Mouse (Mus musculus) urinary bladder, adult 2 months (tissue): ENCODE results near the gene Sema3f. TPM values are rescaled to one million over a fixed set of nuclear protein-coding genes. Genes with fewer than 3 reads are reported as not detected.

Experiments
- DNase-seq: peaks from one replicate; pipeline ENCODE4 v3.0.0; 2022; ENCODE audit warnings: low spot score
- polyA plus RNA-seq: library from polyadenylated mRNA; depleted of rRNA; stranded (reverse); fragments of >200 nt; gene quantifications from 2 replicates; pipeline ENCODE4 v1.2.3, GENCODE M21; 2012; rRNA removed

Gene Sema3f
- 110 and 111 TPM in 2 replicates for polyA plus RNA-seq

- DNase-seq: peak; percentile 89
These were observed at the start of gene Sema3f for GRCm38 (mm10) chr9:107709697-107710483. Gene Sema3f, minus strand, starts transcription at chr9:107710475.

GRCm38 (mm10) chr9:107759593-107759992, 49.3 kb upstream of the Sema3f start:
- DNase-seq: no peak

GRCm38 (mm10) chr9:107750378-107750777, 40.1 kb upstream of the Sema3f start:
- no peak for DNase-seq

- DNase-seq: no peak
These were observed 37.8 kb upstream of the Sema3f start for GRCm38 (mm10) chr9:107748063-107748462.

- DNase-seq: no peak
These were observed 37.0 kb upstream of the Sema3f start for GRCm38 (mm10) chr9:107747310-107747709.

- DNase-seq: no peak
These were observed 36.4 kb upstream of the Sema3f start for GRCm38 (mm10) chr9:107746679-107747078.

- no peak for DNase-seq
These were observed 33.8 kb upstream of the Sema3f start for GRCm38 (mm10) chr9:107744061-107744460.

- no peak for DNase-seq
These were observed 28.5 kb upstream of the Sema3f start for GRCm38 (mm10) chr9:107738841-107739202.

- peak; percentile 83 for DNase-seq
These were observed 28.0 kb upstream of the Sema3f start for GRCm38 (mm10) chr9:107738020-107738840.

- DNase-seq: no peak
These were observed 25.9 kb upstream of the Sema3f start for GRCm38 (mm10) chr9:107736185-107736485.

GRCm38 (mm10) chr9:107735356-107736184, 25.3 kb upstream of the Sema3f start:
- no peak for DNase-seq

- no peak for DNase-seq
These were observed 24.3 kb upstream of the Sema3f start for GRCm38 (mm10) chr9:107734567-107734971.

- DNase-seq: no peak
These were observed 19.4 kb upstream of the Sema3f start for GRCm38 (mm10) chr9:107729709-107730108.

GRCm38 (mm10) chr9:107728919-107729670, 18.8 kb upstream of the Sema3f start:
- DNase-seq: no peak

- DNase-seq: no peak
These were observed 16.8 kb upstream of the Sema3f start for GRCm38 (mm10) chr9:107727041-107727440.

- DNase-seq: no peak
These were observed 14.5 kb upstream of the Sema3f start for GRCm38 (mm10) chr9:107724796-107725195.

- no peak for DNase-seq
These were observed 13.7 kb upstream of the Sema3f start for GRCm38 (mm10) chr9:107723794-107724531.

- DNase-seq: no peak
These were observed 13.0 kb upstream of the Sema3f start for GRCm38 (mm10) chr9:107723292-107723691.

- DNase-seq: no peak
These were observed 8.7 kb upstream of the Sema3f start for GRCm38 (mm10) chr9:107718781-107719540.

- DNase-seq: no peak
These were observed 6.7 kb upstream of the Sema3f start for GRCm38 (mm10) chr9:107716951-107717350.
